Mouse (Mus musculus) lung, embryonic 14.5 days (tissue): ENCODE data around the gene Csf2ra. TPM values are rescaled to one million over a fixed set of nuclear protein-coding genes. Genes with fewer than 3 reads are reported as not detected.
"Not testable (repeated sequence)": the region's sequence is repeated elsewhere in the genome, so short reads cannot be mapped to it uniquely, and the experiment has no call there.

Experiments used
- ATAC-seq: fragments of 200-750 bp; cut with Nextera tagmentation; 2 replicates; pipeline ENCODE4 v1.8.0; 2017; ENCODE audit warnings: mild to moderate bottlenecking, moderate TSS enrichment, moderate library complexity; ENCODE audit not compliant: insufficient read depth
- DNase-seq: peaks from one replicate; pipeline ENCODE4 v3.0.0-alpha.2; 2015
- H3K27ac ChIP-seq: fragments of 300-500 bp; sonication (generic); 2 replicates; pipeline ENCODE4 v1.5.1; 2014; ENCODE audit warnings: low read depth, mild to moderate bottlenecking, moderate library complexity
- H3K27me3 ChIP-seq: fragments of 300-500 bp; sonication (generic); 2 replicates; pipeline ENCODE4 v1.6.1; 2014; ENCODE audit warnings: low read length, control low read depth; ENCODE audit not compliant: insufficient read depth
- H3K36me3 ChIP-seq: fragments of 300-500 bp; sonication (generic); 2 replicates; pipeline ENCODE4 v1.6.1; 2014; ENCODE audit warnings: control low read depth; ENCODE audit not compliant: insufficient read depth
- H3K4me1 ChIP-seq: fragments of 300-500 bp; sonication (generic); 2 replicates; pipeline ENCODE4 v1.6.1; 2014; ENCODE audit warnings: antibody characterized with exemption, control low read depth; ENCODE audit not compliant: insufficient read depth
- H3K4me2 ChIP-seq: fragments of 300-500 bp; sonication (generic); 2 replicates; pipeline ENCODE4 v1.6.1; 2014; ENCODE audit warnings: mild to moderate bottlenecking
- H3K4me3 ChIP-seq: fragments of 300-500 bp; sonication (generic); 2 replicates; pipeline ENCODE4 v1.5.1; 2014; ENCODE audit warnings: low read depth, low read length
- H3K9ac ChIP-seq: fragments of 300-500 bp; sonication (generic); 2 replicates; pipeline ENCODE4 v1.6.1; 2014
- H3K9me3 ChIP-seq: fragments of 300-500 bp; sonication (generic); 2 replicates; pipeline ENCODE4 v1.6.1; 2016; ENCODE audit warnings: low read depth, low read length, control low read depth
- CTCF ChIP-seq: IDR thresholded peaks from 2 replicates; pipeline ENCODE4 v1.5.1; 2016; ENCODE audit warnings: antibody characterized with exemption, low read depth
- WGBS: fragments of 180-500 bp; shearing (Covaris S2); extraction: QIAGEN DNeasy Blood & Tissue Kit; methylation state at CpG from one replicate; pipeline ENCODE4 v1.1.7; 2014; 5-methylcytosine and 5-hydroxymethylcytosine counted together
- polyA plus RNA-seq: library from polyadenylated mRNA; unstranded; fragments of >200 nt; fragmentation: Nextera tagmentation; extraction: Ambion mirVana; gene quantifications from 2 replicates; pipeline ENCODE4 v1.2.1, GENCODE M21; 2014

The Csf2ra gene
- polyA plus RNA-seq, 1 experiment from 2014 or later = 24.4 TPM

- Histone ChIP-seq H3K36me3 (no peaks in the 10 kb centered on the region), H3K4me1 (no peaks in the 10 kb centered on the region), H3K9ac (no peak overlapping the region), H3K4me3 (no peak overlapping the region), H3K4me2 (no peak overlapping the region), H3K27ac (no peak overlapping the region), H3K27me3 (no peaks in the 10 kb centered on the region), H3K9me3 (peaks cover 5% of the 10 kb centered on the region; the same call in 1 of the 2 replicates)
- DNase-seq = peak; percentile 13
- TF ChIP-seq CTCF = no peak
- no peak for ATAC-seq
- WGBS = 90% methylated on average over 6 of the region's 6 CpGs
These were observed 4.4 kb downstream of the Csf2ra start for GRCm38 (mm10) chr19:61223706-61224328.

- not testable (repeated sequence) for H3K36me3 ChIP-seq, H3K4me2 ChIP-seq, H3K27ac ChIP-seq, ATAC-seq, H3K4me1 ChIP-seq, DNase-seq, H3K4me3 ChIP-seq, H3K9me3 ChIP-seq, H3K27me3 ChIP-seq, H3K9ac ChIP-seq
- WGBS = 69% methylated on average over 6 of the region's 6 CpGs
These were observed 20.7 kb downstream of the Csf2ra start for GRCm38 (mm10) chr19:61207506-61207905.

- Histone ChIP-seq H3K27ac (no peak overlapping the region), H3K27me3 (no peaks in the 10 kb centered on the region), H3K9ac (no peak overlapping the region), H3K36me3 (no peaks in the 10 kb centered on the region), H3K4me1 (no peaks in the 10 kb centered on the region), H3K9me3 (no peaks in the 10 kb centered on the region), H3K4me3 (no peak overlapping the region), H3K4me2 (no peak overlapping the region)
- WGBS = 21% methylated on average over 10 of the region's 10 CpGs
- ATAC-seq (no peak), DNase-seq (peak; percentile 35)
- TF ChIP-seq CTCF = no peak
These were observed 28.4 kb downstream of the Csf2ra start for GRCm38 (mm10) chr19:61199836-61200235.

- H3K4me1 ChIP-seq = no peaks in the 10 kb centered on the region
- DNase-seq = peak; percentile 96
- 15% methylated on average over 13 of the region's 13 CpGs for WGBS
- TF ChIP-seq CTCF = no peak; the same call in 1 of the 2 replicates
- H3K36me3 ChIP-seq = no peaks in the 10 kb centered on the region
- H3K9ac ChIP-seq = no peak overlapping the region
- no peak overlapping the region for H3K27ac ChIP-seq
- H3K4me3 ChIP-seq = no peak overlapping the region
- no peaks in the 10 kb centered on the region for H3K27me3 ChIP-seq
- no peak overlapping the region for H3K4me2 ChIP-seq
- ATAC-seq = no peak
- no peaks in the 10 kb centered on the region for H3K9me3 ChIP-seq
These were observed 28.9 kb downstream of the Csf2ra start for GRCm38 (mm10) chr19:61199316-61199715.

GRCm38 (mm10) chr19:61183590-61183989 lies 44.6 kb downstream of the Csf2ra start, which contains the start of gene Gm6020:
Gene Gm6020 (plus strand): TSS chr19:61183890.
- H3K27me3 ChIP-seq, H3K4me3 ChIP-seq, H3K36me3 ChIP-seq, H3K4me1 ChIP-seq, ATAC-seq, H3K27ac ChIP-seq, H3K4me2 ChIP-seq, DNase-seq, H3K9ac ChIP-seq, H3K9me3 ChIP-seq: not testable (repeated sequence)
- 77% methylated on average over 2 of the region's 2 CpGs for WGBS

GRCm38 (mm10) chr19:61175756-61176324 lies 52.4 kb downstream of the Csf2ra start, which contains the start of gene Gm7102:
Gene Gm7102 (minus strand): TSS chr19:61176309.
- ATAC-seq (no peak), DNase-seq (peak; percentile 18)
- H3K36me3 ChIP-seq = no peaks in the 10 kb centered on the region
- peak within 1 kb of the TSS; percentile 32 for H3K4me3 ChIP-seq
- no peaks in the 10 kb centered on the region for H3K27me3 ChIP-seq
- H3K4me2 ChIP-seq = peak within 1 kb of the TSS; percentile 57
- no peaks in the 10 kb centered on the region for H3K4me1 ChIP-seq
- no peak within 1 kb of the TSS for H3K27ac ChIP-seq
- no peak for TF ChIP-seq CTCF
- H3K9me3 ChIP-seq = no peaks in the 10 kb centered on the region; the same call in 1 of the 2 replicates
- WGBS = 24% methylated on average over 39 of the region's 39 CpGs
- H3K9ac ChIP-seq = peak within 1 kb of the TSS; percentile 47

Other genes with a start within 250 kb of the Csf2ra start
- 35.8 and 42.3 TPM in 2 replicates for gene Zfp950, start 87.6 kb downstream of the Csf2ra start, polyA plus RNA-seq
- gene Gm7102, start 52.1 kb downstream of the Csf2ra start, polyA plus RNA-seq = 0.16 and 0.37 TPM in 2 replicates
- not detected in 2 replicates for gene Gm6020, start 44.5 kb downstream of the Csf2ra start, polyA plus RNA-seq
- not detected in 2 replicates for gene Gm21060, start 68.6 kb upstream of the Csf2ra start, polyA plus RNA-seq